Mouse (Mus musculus) MEL (cell line): ENCODE measurements around the gene Frmd4b. TPM values are rescaled to one million over a fixed set of nuclear protein-coding genes. Genes with fewer than 3 reads are reported as not detected.

ENCODE experiments used
- DNase-seq: peaks from one replicate; pipeline ENCODE4 v3.0.0; 2011; ENCODE audit warnings: low read depth, low spot score
- H3K27ac ChIP-seq: 2 replicates; pipeline ENCODE4 v1.5.1; 2012; ENCODE audit warnings: low read depth, mild to moderate bottlenecking, control low read depth, low read length, moderate library complexity; ENCODE audit not compliant: control insufficient read depth
- H3K27me3 ChIP-seq, 2 experiments: fragments of 150-350 bp in 1 of 2; sonication (generic) in 1 of 2; 2 replicates each; pipeline ENCODE4 v1.6.1; 2012; ENCODE audit warnings: low read length in 2 of 2, mild to moderate bottlenecking in 2 of 2, improper control_type of control experiment in 1 of 2, moderate library complexity in 1 of 2; ENCODE audit not compliant: insufficient read depth in 2 of 2, control insufficient read depth in 1 of 2
- H3K36me3 ChIP-seq, 2 experiments: 2 replicates each; pipeline ENCODE4 v1.6.1; 2012 to 2014; ENCODE audit warnings: low read length in 2 of 2, improper control_type of control experiment in 1 of 2, inconsistent platforms in 1 of 2, mild to moderate bottlenecking in 1 of 2; ENCODE audit not compliant: insufficient read depth in 2 of 2, control insufficient read depth in 1 of 2
- H3K4me1 ChIP-seq, 2 experiments: fragments of 150-350 bp in 1 of 2; sonication (generic) in 1 of 2; 2 replicates each; pipeline ENCODE4 v1.6.1; 2012; ENCODE audit warnings: low read length in 2 of 2, improper control_type of control experiment in 1 of 2, mild to moderate bottlenecking in 1 of 2; ENCODE audit not compliant: insufficient read depth in 2 of 2, control insufficient read depth in 1 of 2
- H3K4me3 ChIP-seq, 2 experiments: fragments of 150-350 bp in 1 of 2; sonication (generic) in 1 of 2; 2 replicates each; pipeline ENCODE4 v1.5.1; 2012; ENCODE audit warnings: low read depth in 2 of 2, low read length in 2 of 2, mild to moderate bottlenecking in 2 of 2, moderate library complexity in 2 of 2, control low read depth in 1 of 2, improper control_type of control experiment in 1 of 2; ENCODE audit not compliant: control insufficient read depth in 1 of 2, insufficient read depth in 1 of 2
- H3K79me2 ChIP-seq: 2 replicates; pipeline ENCODE4 v1.6.1; 2012; ENCODE audit warnings: mild to moderate bottlenecking, low read length, moderate library complexity; ENCODE audit not compliant: control insufficient read depth, poor library complexity, insufficient read depth
- H3K9ac ChIP-seq: 2 replicates; pipeline ENCODE4 v1.6.1; 2012; ENCODE audit warnings: low read depth, mild to moderate bottlenecking, control low read depth, low read length, moderate library complexity; ENCODE audit not compliant: control insufficient read depth, poor library complexity, severe bottlenecking
- H3K9me3 ChIP-seq: fragments of 150-350 bp; sonication (generic); replicated peaks from 2 replicates; pipeline ENCODE4 v1.6.1; 2012; ENCODE audit warnings: mild to moderate bottlenecking, low read length, improper control_type of control experiment, moderate library complexity; ENCODE audit not compliant: insufficient read depth
- BHLHE40 ChIP-seq: IDR thresholded peaks from 2 replicates; pipeline ENCODE4 v1.6.1; 2012; ENCODE audit warnings: low read depth, mild to moderate bottlenecking, inconsistent platforms, low read length, improper control_type of control experiment, borderline replicate concordance
- CHD2 ChIP-seq: IDR thresholded peaks from 2 replicates; pipeline ENCODE4 v1.6.1; 2011; ENCODE audit warnings: low read length, improper control_type of control experiment
- CTCF ChIP-seq, 3 experiments: IDR thresholded peaks in 2 of 3; conservative IDR thresholded peaks in 1 of 3; 2 replicates each; pipeline ENCODE4 v1.5.1; 2011 to 2012; ENCODE audit warnings: low read length in 3 of 3, low read depth in 2 of 3, mild to moderate bottlenecking in 2 of 3, improper control_type of control experiment in 1 of 3, inconsistent platforms in 1 of 3, mixed read lengths in 1 of 3, moderate library complexity in 1 of 3; ENCODE audit not compliant: control insufficient read depth in 1 of 3, insufficient read depth in 1 of 3, poor library complexity in 1 of 3, severe bottlenecking in 1 of 3
- ELF1 ChIP-seq: IDR thresholded peaks from 2 replicates; pipeline ENCODE4 v1.6.1; 2014; ENCODE audit warnings: low read depth, mild to moderate bottlenecking, inconsistent platforms, low read length, improper control_type of control experiment, moderate library complexity
- EP300 ChIP-seq, 2 experiments: IDR thresholded peaks; 2 replicates each; pipeline ENCODE4 v1.6.1; 2011; ENCODE audit warnings: improper control_type of control experiment in 2 of 2, low read length in 2 of 2, low read depth in 1 of 2, mild to moderate bottlenecking in 1 of 2
- ETS1 ChIP-seq: IDR thresholded peaks from 2 replicates; pipeline ENCODE4 v1.6.1; 2012; ENCODE audit warnings: low read depth, mild to moderate bottlenecking, inconsistent platforms, low read length, improper control_type of control experiment, moderate library complexity
- HCFC1 ChIP-seq: IDR thresholded peaks from 2 replicates; pipeline ENCODE4 v1.6.1; 2012; ENCODE audit warnings: low read depth, mild to moderate bottlenecking, inconsistent platforms, low read length, improper control_type of control experiment, moderate library complexity
- JUND ChIP-seq: IDR thresholded peaks from 2 replicates; pipeline ENCODE4 v1.6.1; 2011; ENCODE audit warnings: low read depth, mild to moderate bottlenecking, improper control_type of control experiment, low read length
- MAX ChIP-seq: IDR thresholded peaks from 2 replicates; pipeline ENCODE4 v1.6.1; 2011; ENCODE audit warnings: low read length, improper control_type of control experiment
- MAZ ChIP-seq: IDR thresholded peaks from 2 replicates; pipeline ENCODE4 v1.6.1; 2012; ENCODE audit warnings: low read depth, mild to moderate bottlenecking, inconsistent platforms, low read length, improper control_type of control experiment
- MXI1 ChIP-seq: IDR thresholded peaks from 2 replicates; pipeline ENCODE4 v1.6.1; 2011; ENCODE audit warnings: mild to moderate bottlenecking, low read depth, low read length, improper control_type of control experiment
- MYB ChIP-seq: IDR thresholded peaks from 2 replicates; pipeline ENCODE4 v1.6.1; 2011; ENCODE audit warnings: mild to moderate bottlenecking, low read depth, low read length, improper control_type of control experiment
- MYC ChIP-seq: IDR thresholded peaks from 2 replicates; pipeline ENCODE4 v1.6.1; 2011; ENCODE audit warnings: low read depth, mild to moderate bottlenecking, low read length, improper control_type of control experiment, moderate library complexity
- NELFE ChIP-seq: IDR thresholded peaks from 2 replicates; pipeline ENCODE4 v1.6.1; 2011; ENCODE audit warnings: low read depth, low read length, improper control_type of control experiment
- NRF1 ChIP-seq: IDR thresholded peaks from 2 replicates; pipeline ENCODE4 v1.6.1; 2014; ENCODE audit warnings: low read depth, mild to moderate bottlenecking, inconsistent platforms, low read length, improper control_type of control experiment, moderate library complexity; ENCODE audit not compliant: poor library complexity, insufficient read depth, severe bottlenecking
- SIN3A ChIP-seq: IDR thresholded peaks from 2 replicates; pipeline ENCODE4 v1.6.1; 2012; ENCODE audit warnings: low read length, improper control_type of control experiment, inconsistent platforms
- SMC3 ChIP-seq: IDR thresholded peaks from 2 replicates; pipeline ENCODE4 v1.6.1; 2011; ENCODE audit warnings: low read depth, low read length, improper control_type of control experiment
- TBP ChIP-seq: IDR thresholded peaks from 2 replicates; pipeline ENCODE4 v1.8.0; 2011; ENCODE audit warnings: low read depth, low read length, improper control_type of control experiment
- TCF12 ChIP-seq: IDR thresholded peaks from 2 replicates; pipeline ENCODE4 v1.6.1; 2014; ENCODE audit warnings: low read depth, mild to moderate bottlenecking, inconsistent platforms, low read length, improper control_type of control experiment, moderate library complexity
- UBTF ChIP-seq: IDR thresholded peaks from 2 replicates; pipeline ENCODE4 v1.6.1; 2012; ENCODE audit warnings: low read depth, mild to moderate bottlenecking, inconsistent platforms, low read length, improper control_type of control experiment, moderate library complexity, borderline replicate concordance; ENCODE audit not compliant: insufficient read depth
- USF1 ChIP-seq: IDR thresholded peaks from 2 replicates; pipeline ENCODE4 v1.6.1; 2014; ENCODE audit warnings: low read depth, mild to moderate bottlenecking, inconsistent platforms, low read length, improper control_type of control experiment, moderate library complexity
- USF2 ChIP-seq, 2 experiments: IDR thresholded peaks; 2 replicates each; pipeline ENCODE4 v1.6.1; 2011 to 2012; ENCODE audit warnings: improper control_type of control experiment in 2 of 2, low read length in 2 of 2, borderline replicate concordance in 1 of 2, inconsistent platforms in 1 of 2, low read depth in 1 of 2, mild to moderate bottlenecking in 1 of 2; ENCODE audit not compliant: insufficient read depth in 1 of 2
- ZKSCAN1 ChIP-seq: IDR thresholded peaks from 2 replicates; pipeline ENCODE4 v1.6.1; 2012; ENCODE audit warnings: low read depth, mild to moderate bottlenecking, inconsistent platforms, low read length, improper control_type of control experiment, moderate library complexity
- polyA plus RNA-seq, 2 experiments: library from polyadenylated mRNA; stranded (reverse) in 1 of 2; unstranded in 1 of 2; fragments of >175 nt in 1 of 2; fragments of >200 nt in 1 of 2; gene quantifications; 2 replicates each; pipeline versions ENCODE4 v1.2.1 to v1.2.4; 2012; ENCODE audit warnings: low replicate concordance in 2 of 2, low read depth in 1 of 2; ENCODE audit not compliant: insufficient read length in 2 of 2, insufficient read depth in 1 of 2, missing spikeins in 1 of 2
- total RNA-seq: library from RNA; depleted of rRNA; stranded (reverse); fragments of 300-350 nt; gene quantifications from 2 replicates; pipeline ENCODE4 v1.2.3, GENCODE M21; 2012

The Frmd4b gene
- total and polyA plus RNA-seq, 3 experiments, result 0.18 TPM; not detected in 2

GRCm38 (mm10) chr6:97292096-97292495 lies 325.2 kb downstream of the Frmd4b start:
- H3K36me3 ChIP-seq, result no peaks in the 10 kb centered on the region
- TF ChIP-seq ETS1 (no peak), ZKSCAN1 (no peak), JUND (no peak), UBTF (no peak), TBP (no peak), MXI1 (no peak), TCF12 (no peak), NELFE (no peak)
- no peak overlapping the region for H3K27ac ChIP-seq

GRCm38 (mm10) chr6:97291159-97291908 lies 326.0 kb downstream of the Frmd4b start:
- Histone ChIP-seq H3K27me3 (peaks cover 0 to 3% of the 10 kb centered on the region in 2 experiments; a peak in 1 of 4 replicates), H3K27ac (no peak overlapping the region), H3K9ac (no peak overlapping the region), H3K9me3 (no peaks in the 10 kb centered on the region), H3K36me3 (no peaks in the 10 kb centered on the region), H3K4me3 (no peak overlapping the region), H3K4me1 (no peaks in the 10 kb centered on the region), H3K79me2 (no peaks in the 10 kb centered on the region)
- no peak for TF ChIP-seq NRF1
- TF ChIP-seq EP300 (IDR thresholded peaks at IDR 0.05; ENCODE audit: low read depth in 1 of 2, low read length in 2 of 2), result no peak
- no peak for TF ChIP-seq CHD2
- TF ChIP-seq MXI1, result no peak
- TF ChIP-seq ETS1, result no peak
- no peak for TF ChIP-seq MAX
- no peak for TF ChIP-seq MYC
- TF ChIP-seq USF1, result no peak
- TF ChIP-seq ELF1, result no peak
- no peak for TF ChIP-seq TCF12
- no peak for TF ChIP-seq CTCF (IDR thresholded peaks at IDR 0.05 in 2 of 3, conservative IDR thresholded peaks at IDR 0.05 in 1 of 3; ENCODE audit: control insufficient read depth in 1 of 3, insufficient read depth in 1 of 3, low read depth in 2 of 3, low read length in 3 of 3, poor library complexity in 1 of 3, severe bottlenecking in 1 of 3)
- no peak for TF ChIP-seq MAZ
- TF ChIP-seq HCFC1, result no peak
- no peak for TF ChIP-seq SIN3A
- TF ChIP-seq BHLHE40, result no peak
- no peak for TF ChIP-seq SMC3
- TF ChIP-seq USF2 (IDR thresholded peaks at IDR 0.05; ENCODE audit: borderline replicate concordance in 1 of 2, insufficient read depth in 1 of 2, low read depth in 1 of 2, low read length in 2 of 2), result no peak
- TF ChIP-seq MYB, result no peak
- DNase-seq, result no peak

More at GRCm38 (mm10) chr6:97292096-97292495, 325.2 kb downstream of the Frmd4b start:
- peaks cover 0 to 2% of the 10 kb centered on the region in 2 experiments; a peak in 1 of 4 replicates for H3K27me3 ChIP-seq
- no peaks in the 10 kb centered on the region for H3K4me1 ChIP-seq
- no peaks in the 10 kb centered on the region for H3K9me3 ChIP-seq
- H3K79me2 ChIP-seq, result no peaks in the 10 kb centered on the region
- DNase-seq, result no peak
- no peak overlapping the region for H3K9ac ChIP-seq
- H3K4me3 ChIP-seq, result no peak overlapping the region
